Mouse (Mus musculus) brain, embryonic 14.5 days (tissue): Measurements from ENCODE around the gene Rnf19b.

Source experiments
- CTCF ChIP-seq: fragments of 200-500 bp; IDR thresholded peaks from 2 replicates; pipeline ENCODE4 v1.5.1; 2012; ENCODE audit warnings: inconsistent platforms, mild to moderate bottlenecking, moderate library complexity, borderline replicate concordance; ENCODE audit not compliant: insufficient read depth, insufficient read length; ENCODE audit errors: extremely low read depth
- POLR2A ChIP-seq: fragments of 200-500 bp; IDR thresholded peaks from 2 replicates; pipeline ENCODE4 v1.6.1; 2012; ENCODE audit warnings: mild to moderate bottlenecking, inconsistent platforms, borderline replicate concordance; ENCODE audit not compliant: poor library complexity, insufficient read depth, insufficient read length, severe bottlenecking; ENCODE audit errors: extremely low read depth

GRCm38 (mm10) chr4:129087850-129088249 is 29.8 kb downstream of the Rnf19b start:
- no peak for TF ChIP-seq CTCF
- no peak for TF ChIP-seq POLR2A
